Mouse (Mus musculus) frontal cortex, postnatal 36 days (tissue): Measurements from ENCODE around the gene Zfp113.
A peak's percentile ranks its signal among the peaks of the same experiment; 100 is the strongest.

ENCODE experiments used
- DNase-seq, 2 experiments: peaks; one replicate each; pipeline ENCODE4 v3.0.0; 2022; ENCODE audit warnings: low spot score in 2 of 2

The Zfp113 gene

DNA sequence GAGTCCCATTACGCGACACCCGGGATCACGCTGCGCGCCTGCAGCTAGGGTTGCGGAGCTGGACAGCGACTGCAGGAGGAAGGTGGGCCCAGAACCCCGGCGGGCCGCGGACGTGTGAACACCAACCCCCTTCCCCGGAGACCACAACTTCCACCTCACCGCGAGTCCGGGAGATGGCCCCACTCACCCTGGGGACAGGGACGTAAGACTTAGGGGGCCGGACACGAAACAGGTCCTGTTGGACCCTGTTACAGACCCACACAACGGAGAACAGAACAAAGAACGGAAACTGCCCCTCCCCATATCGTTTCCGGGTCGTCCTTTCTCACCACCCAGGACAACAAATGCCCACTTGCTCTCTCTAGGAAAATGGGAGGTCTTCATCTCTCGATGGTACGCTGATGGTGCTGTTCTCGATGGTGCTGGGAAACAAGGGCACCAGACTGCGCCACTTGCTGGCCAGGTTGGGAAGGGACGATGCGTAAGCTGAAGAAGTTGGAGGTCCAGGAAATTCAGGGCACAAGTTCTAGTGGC is at the start of gene Zfp113:
Gene Zfp113 (minus strand): TSS at position 302 of the 534 bp plus-strand sequence.
- DNase-seq = peak; percentile 90 to 94

GRCm38 (mm10) chr5:138202086-138202485 is 46.5 kb upstream of the Zfp113 start:
- no peak for DNase-seq

- no peak for DNase-seq
These were observed 44.0 kb upstream of the Zfp113 start for GRCm38 (mm10) chr5:138199576-138199975.

DNA sequence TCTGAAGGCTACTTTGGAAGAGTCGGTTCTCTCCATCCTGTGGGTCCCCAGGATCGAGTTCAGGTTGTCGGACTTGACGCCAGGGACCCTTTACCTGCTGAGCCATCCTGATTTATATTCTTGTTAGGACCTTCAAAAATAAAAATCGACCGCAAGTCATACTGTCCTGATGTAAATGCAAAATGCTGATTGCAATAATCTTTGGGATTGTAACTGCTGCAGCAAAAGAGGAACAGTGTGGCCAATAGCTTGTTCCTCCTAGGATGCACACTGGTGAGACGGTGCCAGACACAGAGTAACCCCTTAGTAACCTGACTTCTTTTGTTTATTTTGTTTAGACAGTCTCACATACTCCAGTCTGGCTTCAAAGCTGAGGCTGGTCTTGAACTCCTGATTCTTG is 39.9 kb upstream of the Zfp113 start:
- DNase-seq = no peak

- DNase-seq = peak; percentile 34 to 36
These were observed 39.3 kb upstream of the Zfp113 start for GRCm38 (mm10) chr5:138194755-138195345.

DNA sequence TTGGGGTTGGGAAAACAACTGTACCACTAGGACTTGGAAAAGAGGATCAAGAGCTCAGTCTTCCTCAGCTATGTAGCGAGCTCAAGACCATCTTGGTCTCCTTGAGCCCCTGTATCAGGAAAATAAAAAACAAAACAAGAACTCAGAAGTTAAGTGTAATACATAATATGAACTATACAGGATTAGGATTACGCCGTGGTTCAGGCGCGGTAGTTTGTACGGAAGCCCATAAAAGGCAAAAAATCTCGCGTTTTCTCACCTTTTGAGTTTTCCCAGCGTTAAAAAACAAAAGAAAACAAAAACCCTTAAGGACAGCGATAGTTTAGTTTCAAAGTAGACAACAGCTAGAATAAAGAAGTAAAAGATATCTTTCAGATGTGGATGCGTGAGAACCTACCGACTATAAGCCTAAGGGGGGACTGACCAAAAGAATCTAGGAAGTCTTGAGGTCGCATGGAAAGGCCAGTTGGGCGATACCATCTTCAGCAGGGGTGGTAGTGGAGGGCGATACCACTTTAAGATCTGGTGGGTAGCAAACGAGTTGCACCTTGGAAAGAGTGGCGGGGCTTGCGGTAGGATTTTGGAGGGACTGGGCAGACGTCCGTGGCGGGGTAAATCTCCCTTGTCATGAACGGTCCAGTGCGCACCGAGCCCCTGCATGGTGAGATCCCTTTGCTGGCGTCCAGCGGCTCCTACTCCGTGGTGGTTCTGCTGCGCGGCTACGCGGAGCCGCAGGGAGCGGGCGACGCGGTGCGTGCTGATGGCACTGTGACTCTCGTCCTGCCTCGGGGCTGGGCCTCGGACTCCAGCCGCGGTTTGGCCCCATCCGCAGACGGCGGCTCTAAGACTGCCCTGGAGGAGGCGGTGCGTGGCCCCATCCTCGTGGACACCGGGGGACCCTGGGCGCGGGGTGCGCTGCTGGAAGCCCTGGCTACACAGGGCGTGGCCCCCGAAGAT is 38.5 kb upstream of the Zfp113 start, which contains the start of gene Mblac1:
Gene Mblac1 (plus strand): TSS at position 544 of the 957 bp plus-strand sequence.
- DNase-seq = peak; percentile 86 to 88

- DNase-seq = peak; percentile 79 to 86
These were observed 32.2 kb upstream of the Zfp113 start for GRCm38 (mm10) chr5:138187661-138188306.

DNA sequence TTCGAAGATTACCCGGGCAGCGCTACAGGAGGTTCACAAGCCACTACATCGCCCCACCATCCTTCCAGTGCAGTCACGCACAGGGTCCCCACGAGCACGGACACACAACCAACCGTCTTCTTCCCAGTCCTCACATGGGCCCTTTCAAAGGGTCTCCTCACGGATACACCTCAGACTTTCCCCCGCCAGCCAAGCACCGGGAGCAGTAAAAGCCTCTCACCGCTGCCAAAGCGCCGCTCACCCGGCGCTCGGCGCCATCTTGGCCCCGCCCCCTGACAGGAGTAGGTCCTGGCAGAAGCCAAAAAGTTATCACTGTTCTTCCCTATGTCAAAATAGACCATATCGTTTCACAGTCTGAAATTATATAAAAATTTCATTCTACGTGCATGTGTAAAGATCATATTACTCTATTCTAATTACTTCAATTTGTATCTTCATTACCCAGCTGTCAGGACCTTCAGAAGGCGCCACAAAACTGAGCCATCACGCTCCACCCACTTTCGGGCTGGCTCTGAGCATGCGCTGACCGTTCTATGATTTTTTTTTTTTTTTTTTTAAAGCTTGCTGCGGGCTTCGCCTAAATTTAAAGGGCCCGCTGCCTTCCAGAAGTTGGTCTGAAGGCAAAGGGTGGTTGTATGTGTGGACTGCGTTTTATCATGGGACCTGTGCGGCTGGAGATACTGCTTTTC is 31.6 kb upstream of the Zfp113 start, which contains the start of the genes Taf6 and Cnpy4:
Gene Taf6 (minus strand): TSS at position 502 of the 689 bp plus-strand sequence.
Gene Cnpy4 (plus strand): TSS at position 536 of the 689 bp plus-strand sequence.
- peak; percentile 77 to 84 for DNase-seq

GRCm38 (mm10) chr5:138173217-138173616 is 17.7 kb upstream of the Zfp113 start:
- no peak for DNase-seq

- peak; percentile 95 to 98 for DNase-seq
These were observed 16.3 kb upstream of the Zfp113 start, which contains the start of the genes Ap4m1 and Mcm7 for GRCm38 (mm10) chr5:138171695-138172491. TSS of gene Ap4m1 (plus strand) at chr5:138172002. TSS of gene Mcm7 (minus strand) at chr5:138172422.

DNA sequence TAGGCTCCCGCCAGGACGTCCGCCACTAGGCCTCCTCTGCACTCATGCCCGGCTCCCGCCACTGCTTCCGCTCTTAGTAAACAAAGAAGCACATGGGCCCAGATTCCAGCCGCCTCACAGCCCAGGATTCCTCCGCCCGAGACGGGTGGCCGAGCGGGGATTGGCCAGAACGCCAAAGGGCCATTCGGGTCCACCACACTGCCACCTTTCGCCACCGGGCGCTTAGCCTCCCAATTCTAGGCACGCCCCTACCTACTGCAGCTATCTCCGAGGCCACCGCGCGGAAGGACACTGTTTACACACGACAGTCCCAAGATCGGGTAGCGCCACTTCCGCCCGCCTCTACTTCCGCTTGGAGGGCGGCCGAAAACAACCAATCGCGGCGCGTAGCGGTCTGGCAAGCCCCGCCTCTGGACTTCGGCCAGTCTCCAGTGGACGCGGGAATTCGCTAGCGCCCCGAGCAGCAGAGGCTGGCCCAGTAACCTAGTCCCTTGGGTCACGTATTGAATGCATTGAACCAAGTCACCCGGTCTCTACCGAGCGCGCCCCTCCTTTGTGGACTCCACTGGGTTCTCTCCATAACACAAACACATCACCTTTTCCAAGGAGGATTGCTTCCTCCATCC is 15.5 kb upstream of the Zfp113 start:
- peak; percentile 94 for DNase-seq

GRCm38 (mm10) chr5:138165594-138165993 is 10.1 kb upstream of the Zfp113 start:
- no peak for DNase-seq

- DNase-seq = no peak
These were observed 8.1 kb upstream of the Zfp113 start for GRCm38 (mm10) chr5:138163610-138164009.

GRCm38 (mm10) chr5:138163046-138163445 is 7.5 kb upstream of the Zfp113 start:
- no peak for DNase-seq

DNA sequence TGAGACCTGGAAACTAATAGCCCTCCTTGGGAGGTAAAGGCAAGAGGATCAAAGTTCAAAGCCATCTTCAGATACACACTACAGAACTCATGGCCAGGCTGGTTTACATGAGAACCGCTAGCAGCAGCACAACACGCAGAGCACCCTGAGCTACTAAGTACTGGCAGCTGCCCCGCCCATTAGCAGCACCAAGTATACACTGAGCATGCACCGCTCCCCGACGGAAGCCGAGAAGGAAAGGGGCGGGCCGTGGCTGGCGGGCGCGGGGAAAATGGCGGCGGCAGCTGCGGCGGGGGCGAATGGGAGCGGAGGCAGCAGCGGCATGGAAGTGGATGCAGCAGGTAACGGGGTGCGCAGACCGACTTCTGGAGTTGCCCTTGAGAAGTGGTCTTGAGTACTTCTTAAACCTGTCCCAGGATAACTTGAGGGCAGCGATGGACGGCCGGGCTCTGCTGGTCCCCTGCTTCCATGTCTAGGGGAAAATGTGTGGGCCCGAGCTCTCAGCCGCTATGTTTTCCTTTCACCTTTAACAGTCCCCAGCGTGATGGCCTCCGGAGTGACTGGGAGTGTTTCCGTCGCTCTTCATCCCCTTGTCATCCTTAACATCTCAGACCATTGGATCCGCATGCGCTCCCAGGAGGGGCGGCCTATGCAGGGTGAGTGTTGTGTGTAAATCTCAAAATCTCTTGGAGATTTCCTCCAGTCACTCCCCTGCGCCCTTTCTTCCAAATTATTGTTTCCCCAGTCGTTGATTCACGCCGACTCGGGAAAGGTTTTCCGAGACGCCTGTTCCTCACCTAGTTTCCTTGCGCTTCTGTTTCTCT is 5.5 kb upstream of the Zfp113 start, which contains the start of gene Cops6:
Gene Cops6 (plus strand): TSS at position 230 of the 824 bp plus-strand sequence.
- peak; percentile 94 to 96 for DNase-seq

DNA sequence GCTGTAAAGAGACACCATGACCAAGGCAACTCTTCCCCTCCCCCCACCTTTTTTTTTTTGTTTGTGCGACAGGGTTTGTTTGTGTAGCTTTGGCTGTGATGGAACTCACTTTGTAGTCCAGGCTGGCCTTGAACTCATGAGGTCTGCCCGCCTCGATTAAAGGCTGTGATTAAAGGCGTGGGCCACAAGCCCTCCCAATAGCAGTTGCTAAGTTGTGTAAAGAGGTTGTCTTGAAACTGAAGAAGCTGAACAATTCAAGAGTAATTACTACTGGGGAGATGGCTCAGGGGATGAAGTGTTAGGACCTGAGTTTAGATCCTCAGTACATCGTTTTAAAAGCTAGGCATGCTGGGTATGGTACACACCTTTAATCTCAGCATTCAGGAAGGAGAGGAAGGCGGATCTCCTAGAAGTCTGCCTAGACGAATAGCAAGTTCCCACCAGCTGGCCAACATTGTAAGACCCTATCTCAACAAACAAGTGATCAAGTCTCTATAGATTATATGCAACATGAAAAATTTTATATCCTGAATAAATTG is 4.7 kb upstream of the Zfp113 start:
- no peak for DNase-seq

GRCm38 (mm10) chr5:138154390-138154789 is 1.2 kb downstream of the Zfp113 start:
- DNase-seq = no peak

DNA sequence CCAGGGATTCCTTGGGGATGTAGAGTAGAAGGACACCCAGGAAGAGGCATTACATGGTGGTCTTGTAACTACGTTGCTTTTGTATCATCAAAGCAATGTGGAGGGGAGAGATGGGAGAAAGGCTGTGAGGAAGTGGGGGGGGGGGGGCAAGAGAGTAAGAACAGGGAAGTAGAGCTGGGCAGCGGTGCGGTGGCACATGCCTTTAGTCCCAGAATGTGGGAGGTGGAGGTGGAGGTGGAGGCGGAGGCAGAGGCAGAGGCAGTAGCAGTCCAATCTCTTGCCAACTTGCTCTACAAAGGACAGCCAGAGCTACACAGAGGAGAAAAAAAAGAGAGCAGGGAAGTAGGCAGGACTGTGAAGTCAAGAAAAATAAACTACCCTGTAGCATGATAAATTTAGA is 17.0 kb downstream of the Zfp113 start:
- no peak for DNase-seq
